Mouse (Mus musculus) midbrain, embryonic 14.5 days (tissue): Measurements from ENCODE around the gene Gm9903. TPM values are rescaled to one million over a fixed set of nuclear protein-coding genes. Genes with fewer than 3 reads are reported as not detected.

Source experiments
- ATAC-seq: fragments of 200-750 bp; cut with Nextera tagmentation; 2 replicates; pipeline ENCODE4 v1.8.0; 2017; ENCODE audit warnings: moderate number of reproducible peaks, moderate library complexity; ENCODE audit not compliant: low FRiP score, low TSS enrichment
- DNase-seq: peaks from one replicate; pipeline ENCODE4 v3.0.0-alpha.2; 2015
- H3K27ac ChIP-seq: fragments of 300-500 bp; sonication (generic); replicated peaks from 2 replicates; pipeline ENCODE4 v1.5.1; 2014; ENCODE audit warnings: mild to moderate bottlenecking, low read depth, low read length, moderate library complexity
- H3K27me3 ChIP-seq: fragments of 300-500 bp; sonication (generic); 2 replicates; pipeline ENCODE4 v1.6.1; 2014; ENCODE audit warnings: low read length, control low read depth, mixed read lengths; ENCODE audit not compliant: control insufficient read depth, insufficient read depth
- H3K36me3 ChIP-seq: fragments of 300-500 bp; sonication (generic); 2 replicates; pipeline ENCODE4 v1.6.1; 2014; ENCODE audit warnings: low read length, control low read depth; ENCODE audit not compliant: control insufficient read depth, insufficient read depth
- H3K4me1 ChIP-seq: fragments of 300-500 bp; sonication (generic); 2 replicates; pipeline ENCODE4 v1.6.1; 2014; ENCODE audit warnings: mild to moderate bottlenecking, antibody characterized with exemption, low read length, control low read depth; ENCODE audit not compliant: control insufficient read depth, insufficient read depth
- H3K4me2 ChIP-seq: fragments of 300-500 bp; sonication (generic); 2 replicates; pipeline ENCODE4 v1.6.1; 2014; ENCODE audit warnings: mild to moderate bottlenecking, low read length, moderate library complexity
- H3K4me3 ChIP-seq: fragments of 300-500 bp; sonication (generic); replicated peaks from 2 replicates; pipeline ENCODE4 v1.5.1; 2014; ENCODE audit warnings: low read depth, low read length
- H3K9ac ChIP-seq: fragments of 300-500 bp; sonication (generic); replicated peaks from 2 replicates; pipeline ENCODE4 v1.6.1; 2014; ENCODE audit warnings: mild to moderate bottlenecking, low read length, moderate library complexity
- H3K9me3 ChIP-seq: fragments of 300-500 bp; sonication (generic); 2 replicates; pipeline ENCODE4 v1.6.1; 2016; ENCODE audit warnings: low read length, control low read depth, mixed read lengths; ENCODE audit not compliant: control insufficient read depth
- WGBS: fragments of 180-500 bp; shearing (Covaris S2); extraction: QIAGEN DNeasy Blood & Tissue Kit; methylation state at CpG from one replicate; pipeline ENCODE4 v1.1.7; 2014; 5-methylcytosine and 5-hydroxymethylcytosine counted together
- polyA plus RNA-seq: library from polyadenylated mRNA; unstranded; fragments of >200 nt; fragmentation: Nextera tagmentation; extraction: Ambion mirVana; gene quantifications from 2 replicates; pipeline ENCODE4 v1.2.1, GENCODE M21; 2014

Gm9903 gene
- polyA plus RNA-seq, 1 experiment from 2014 or later, result 0.83 TPM

DNA sequence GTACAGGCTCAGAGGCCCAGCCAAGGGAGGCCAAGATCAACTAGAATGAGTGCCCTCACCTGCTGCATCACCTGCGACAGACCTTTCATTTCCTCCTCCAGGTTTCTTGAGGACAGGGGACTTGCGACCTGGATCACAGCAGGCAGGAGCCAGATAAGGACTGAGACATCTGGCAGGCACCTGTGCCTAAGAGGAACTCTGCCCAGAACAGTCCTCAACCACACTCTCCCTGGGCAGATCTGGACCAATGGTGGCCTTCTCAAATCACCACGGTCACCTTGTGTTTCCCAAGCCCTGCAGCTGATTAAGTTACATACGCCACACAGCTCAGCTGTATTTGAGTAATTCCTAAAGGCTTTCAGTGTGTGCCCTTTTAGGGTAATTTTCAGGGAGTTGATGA is 890 bp downstream of the Gm9903 start:
- H3K9ac ChIP-seq, result 0 out of 2 replicates have a peak overlapping the region, but pooled peaks have one; percentile 62
- DNase-seq, result no peak

DNA sequence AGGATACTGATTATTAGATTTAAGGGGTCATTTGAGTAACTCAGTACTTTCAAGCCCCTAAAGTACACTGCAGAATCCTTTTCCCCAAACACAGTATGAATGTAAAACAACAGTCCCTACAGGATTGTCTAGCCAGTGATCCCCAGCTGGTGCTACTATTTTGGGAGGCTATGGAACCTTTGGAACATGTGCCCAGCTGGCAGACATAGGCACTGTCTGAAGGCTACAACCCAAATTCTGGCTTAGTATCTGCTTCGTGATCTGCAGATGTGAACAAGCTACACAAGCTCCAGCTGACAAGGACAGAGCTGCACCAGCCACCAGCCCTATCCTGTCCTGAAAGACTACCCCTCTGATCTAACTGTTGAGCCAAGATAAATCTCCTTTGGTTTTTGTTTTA is 2.8 kb downstream of the Gm9903 start:
- no peak overlapping the region for H3K27ac ChIP-seq
- no peak for ATAC-seq
- peaks cover 9% of the 10 kb centered on the region; the same call in 1 of the 2 replicates for H3K36me3 ChIP-seq
- H3K9ac ChIP-seq, result no peak overlapping the region
- DNase-seq, result no peak
- no peak overlapping the region for H3K4me2 ChIP-seq
- WGBS, result 90% methylated on average over 1 of the region's 1 CpGs
- H3K4me3 ChIP-seq, result no peak overlapping the region
- no peaks in the 10 kb centered on the region for H3K27me3 ChIP-seq
- H3K4me1 ChIP-seq, result peaks cover 14% of the 10 kb centered on the region
- H3K9me3 ChIP-seq, result no peaks in the 10 kb centered on the region

More for the DNA sequence above, 890 bp downstream of the Gm9903 start:
- no peaks in the 10 kb centered on the region for H3K27me3 ChIP-seq
- no peaks in the 10 kb centered on the region for H3K36me3 ChIP-seq
- H3K4me1 ChIP-seq, result peaks cover 14% of the 10 kb centered on the region
- no peaks in the 10 kb centered on the region for H3K9me3 ChIP-seq
- H3K4me2 ChIP-seq, result peak overlapping the region; percentile 61
- H3K27ac ChIP-seq, result no peak overlapping the region; the same call in 1 of the 2 replicates
- peak overlapping the region; percentile 73 for H3K4me3 ChIP-seq
- ATAC-seq, result no peak
- WGBS, result 76% methylated on average over 4 of the region's 4 CpGs

DNA sequence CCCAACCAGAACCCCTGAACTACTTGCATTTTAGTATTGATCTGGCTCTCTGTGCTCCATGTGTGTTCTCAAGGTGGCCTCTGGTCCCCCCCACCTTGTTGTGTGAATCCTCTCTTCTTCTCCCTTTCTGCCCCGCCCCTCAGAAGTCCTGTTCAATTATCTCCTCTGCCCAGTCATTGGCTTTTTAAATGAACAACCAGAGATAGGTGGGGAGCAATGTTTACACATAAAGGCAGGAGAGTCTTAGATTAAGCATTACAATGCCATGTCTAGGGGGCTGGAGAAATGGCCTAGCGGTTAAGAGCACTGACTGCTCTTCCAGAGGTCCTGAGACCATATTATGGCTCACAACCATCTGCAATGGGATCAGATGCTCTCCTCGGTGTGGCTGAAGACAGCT is 5.6 kb downstream of the Gm9903 start:
- ATAC-seq, result no peak
- H3K9me3 ChIP-seq, result no peaks in the 10 kb centered on the region

DNA sequence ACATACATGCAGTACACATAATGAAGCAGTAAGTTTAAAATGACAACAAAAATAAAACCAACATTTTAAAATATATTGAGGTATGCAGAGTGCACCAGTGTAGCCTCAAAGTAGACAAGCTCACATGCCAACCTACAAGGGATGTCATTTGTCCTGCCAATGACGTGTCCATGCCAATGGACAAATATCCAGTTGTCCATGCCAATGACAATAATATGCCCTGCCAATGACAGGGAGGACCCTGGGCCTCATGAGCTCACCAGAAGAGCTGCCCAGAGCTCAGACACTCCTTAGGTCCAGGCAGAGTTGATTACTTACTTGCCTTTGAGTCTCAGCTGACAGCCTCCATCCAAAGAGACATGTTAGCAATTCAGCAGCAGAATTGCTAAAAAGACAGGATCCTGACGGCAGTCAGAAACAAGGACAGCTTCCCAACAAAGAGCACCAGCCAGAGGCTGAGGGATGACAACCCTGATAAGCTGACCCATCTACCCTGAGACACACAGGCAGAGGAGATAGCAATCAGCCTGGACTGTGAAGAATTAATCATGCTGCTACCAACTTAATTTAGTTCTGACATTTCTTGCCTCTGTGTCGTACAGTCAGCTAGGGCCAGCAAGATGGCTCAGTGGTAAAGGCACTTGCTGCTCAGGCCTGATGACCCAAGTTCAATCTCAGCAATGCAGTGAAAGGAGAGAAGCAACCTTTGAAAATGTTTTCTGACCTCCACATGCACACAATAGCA is 8.1 kb downstream of the Gm9903 start:
- H3K4me2 ChIP-seq, result no peak overlapping the region
- no peak overlapping the region for H3K9ac ChIP-seq
- ATAC-seq (no peak), DNase-seq (no peak)
- whole genome bisulfite sequencing, result 73% methylated on average over 3 of the region's 3 CpGs
- no peak overlapping the region for H3K4me3 ChIP-seq
- H3K27ac ChIP-seq, result no peak overlapping the region
- no peaks in the 10 kb centered on the region for H3K27me3 ChIP-seq
- H3K4me1 ChIP-seq, result no peaks in the 10 kb centered on the region
- no peaks in the 10 kb centered on the region for H3K9me3 ChIP-seq
- peaks cover 45% of the 10 kb centered on the region for H3K36me3 ChIP-seq

More for the DNA sequence above, 5.6 kb downstream of the Gm9903 start:
- no peak for DNase-seq
- WGBS, result 92% methylated on average over 3 of the region's 3 CpGs
- H3K4me3 ChIP-seq, result no peak overlapping the region
- peaks cover 4% of the 10 kb centered on the region; the same call in 1 of the 2 replicates for H3K4me1 ChIP-seq
- no peak overlapping the region for H3K4me2 ChIP-seq
- peaks cover 25% of the 10 kb centered on the region for H3K36me3 ChIP-seq
- H3K27me3 ChIP-seq, result no peaks in the 10 kb centered on the region
- no peak overlapping the region for H3K9ac ChIP-seq
- no peak overlapping the region for H3K27ac ChIP-seq

DNA sequence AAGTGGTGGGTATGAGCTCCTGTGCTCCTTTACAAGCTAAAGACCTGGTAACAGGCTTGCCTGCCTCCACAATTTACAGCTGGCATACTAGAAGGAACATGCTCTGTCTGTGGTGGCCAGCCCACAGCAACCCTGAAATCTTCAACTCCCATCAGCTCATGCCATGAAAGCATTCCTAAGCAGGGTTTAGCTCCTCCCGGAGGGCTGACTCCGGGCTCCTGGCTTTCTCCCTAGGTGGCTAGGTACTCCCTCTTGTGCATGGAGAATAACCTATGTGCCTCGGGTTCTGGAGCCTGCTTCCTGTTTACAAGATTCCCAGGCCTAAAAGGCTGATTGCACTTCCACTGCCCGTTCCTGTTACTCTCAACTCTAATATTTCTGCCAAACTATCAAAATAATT is 9.1 kb downstream of the Gm9903 start:
- Histone ChIP-seq H3K4me3 (no peak overlapping the region), H3K4me1 (no peaks in the 10 kb centered on the region), H3K27me3 (no peaks in the 10 kb centered on the region), H3K9ac (no peak overlapping the region), H3K4me2 (no peak overlapping the region), H3K36me3 (peaks cover 56% of the 10 kb centered on the region), H3K9me3 (no peaks in the 10 kb centered on the region), H3K27ac (no peak overlapping the region)
- DNase-seq (no peak), ATAC-seq (no peak)
- 80% methylated on average over 4 of the region's 4 CpGs for WGBS

DNA sequence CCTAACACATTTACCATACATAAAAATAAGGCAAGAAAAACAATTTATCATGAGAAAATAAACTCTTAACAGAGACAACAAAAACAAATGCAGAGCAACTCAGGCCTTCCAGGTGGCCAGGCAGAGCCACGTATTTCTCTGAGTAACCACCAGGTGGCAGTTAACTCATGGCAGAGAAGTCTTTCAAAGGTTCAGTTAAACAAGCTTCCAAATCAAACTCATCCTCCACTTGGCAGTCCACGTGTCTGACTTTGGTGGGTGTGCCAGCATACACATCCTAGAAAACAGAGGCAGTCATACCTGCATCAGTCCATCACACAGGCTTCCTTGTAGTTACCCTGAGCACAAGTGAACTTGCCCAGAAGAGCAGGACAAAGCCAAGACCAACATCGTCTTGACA is 10.9 kb downstream of the Gm9903 start:
- ATAC-seq (no peak), DNase-seq (peak; percentile 80)
- Histone ChIP-seq H3K9me3 (no peaks in the 10 kb centered on the region), H3K27ac (no peak overlapping the region), H3K4me1 (no peaks in the 10 kb centered on the region), H3K27me3 (no peaks in the 10 kb centered on the region), H3K9ac (no peak overlapping the region), H3K36me3 (peaks cover 72% of the 10 kb centered on the region), H3K4me2 (no peak overlapping the region), H3K4me3 (no peak overlapping the region)
- 35% methylated on average over 3 of the region's 3 CpGs for WGBS

DNA sequence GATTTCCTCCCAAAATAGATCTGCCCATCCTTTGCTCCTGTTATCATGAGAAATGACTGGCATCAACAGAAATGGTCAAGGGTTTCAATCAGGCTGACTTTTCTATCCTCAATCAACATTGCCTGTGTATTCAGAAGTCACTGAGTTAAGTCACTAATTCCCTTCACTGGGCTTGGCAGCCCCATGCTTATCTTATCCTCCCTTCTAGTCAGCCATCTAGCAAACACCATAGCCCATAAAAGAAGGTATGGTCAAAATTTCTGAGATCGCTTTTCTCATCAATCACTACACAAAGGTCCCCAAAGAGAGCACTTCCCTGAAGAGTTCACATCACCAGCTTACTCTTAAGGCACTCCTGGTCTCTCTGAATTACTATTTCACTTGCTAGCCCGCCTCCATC is 21.3 kb downstream of the Gm9903 start:
- Histone ChIP-seq H3K27me3 (no peaks in the 10 kb centered on the region), H3K4me2 (peak overlapping the region; percentile 63), H3K9me3 (no peaks in the 10 kb centered on the region), H3K4me1 (peaks cover 11% of the 10 kb centered on the region), H3K4me3 (peak overlapping the region; percentile 61), H3K36me3 (peaks cover 42% of the 10 kb centered on the region), H3K9ac (peak overlapping the region; percentile 62), H3K27ac (peak overlapping the region; percentile 98; the same call in 1 of the 2 replicates)
- ATAC-seq (no peak), DNase-seq (no peak)
- 11% methylated on average over 2 of the region's 2 CpGs for WGBS

DNA sequence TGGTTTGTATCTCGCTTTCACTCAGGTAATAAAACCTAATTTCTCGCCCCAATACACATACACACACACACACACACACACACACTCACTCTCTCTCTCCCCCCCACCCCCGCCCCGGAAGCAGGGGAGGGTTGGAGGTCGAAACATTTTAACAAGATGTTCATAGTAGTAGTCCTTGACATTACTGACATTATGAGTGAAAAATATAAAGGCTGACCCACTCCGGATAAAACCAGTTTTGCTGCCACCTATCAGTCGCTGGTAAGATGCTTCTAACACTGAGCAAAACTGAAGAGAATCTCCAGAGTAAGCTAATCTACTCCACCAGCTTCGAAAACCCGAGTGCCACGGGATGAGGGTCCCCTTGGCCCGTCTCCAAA is 21.8 kb downstream of the Gm9903 start:
- Histone ChIP-seq H3K9ac (peak overlapping the region; percentile 62), H3K4me1 (peaks cover 16% of the 10 kb centered on the region), H3K4me3 (peak overlapping the region; percentile 61), H3K9me3 (no peaks in the 10 kb centered on the region), H3K27ac (peak overlapping the region; percentile 98), H3K4me2 (peak overlapping the region; percentile 63), H3K27me3 (no peaks in the 10 kb centered on the region), H3K36me3 (peaks cover 39% of the 10 kb centered on the region)
- no peak for ATAC-seq
- WGBS, result 0% methylated on average over 11 of the region's 11 CpGs
- no peak for DNase-seq
